Mouse (Mus musculus) CD4-positive, CD25-positive, alpha-beta regulatory T cell, adult 2 months (primary cell): ENCODE measurements around the gene Arhgap23.
A peak's percentile ranks its signal among the peaks of the same experiment; 100 is the strongest.

Experiments used
- DNase-seq: peaks from one replicate; pipeline ENCODE4 v3.0.0-alpha.2; 2012; ENCODE audit warnings: low read depth, low spot score

Gene Arhgap23

DNA sequence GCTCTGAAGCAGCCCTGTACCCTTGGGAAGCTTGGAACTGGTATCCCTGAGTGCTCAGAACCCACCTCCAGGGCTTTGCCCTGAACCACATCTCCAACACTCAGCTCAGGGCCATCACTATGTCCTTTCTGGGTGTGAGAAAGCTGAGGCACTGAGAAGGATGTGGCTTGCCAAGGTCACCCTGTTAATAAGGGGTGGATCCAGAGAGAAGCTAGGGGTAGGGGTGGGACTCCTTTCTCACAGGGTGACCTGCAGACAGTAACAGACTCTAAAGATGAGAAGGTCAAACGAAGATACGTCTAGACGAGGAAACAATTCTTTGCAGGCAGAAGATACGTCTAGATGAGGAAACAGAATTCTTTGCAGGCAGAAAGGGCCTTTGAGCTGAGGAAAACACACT, 87.5 kb downstream of the Arhgap23 start:
- no peak for DNase-seq

DNA sequence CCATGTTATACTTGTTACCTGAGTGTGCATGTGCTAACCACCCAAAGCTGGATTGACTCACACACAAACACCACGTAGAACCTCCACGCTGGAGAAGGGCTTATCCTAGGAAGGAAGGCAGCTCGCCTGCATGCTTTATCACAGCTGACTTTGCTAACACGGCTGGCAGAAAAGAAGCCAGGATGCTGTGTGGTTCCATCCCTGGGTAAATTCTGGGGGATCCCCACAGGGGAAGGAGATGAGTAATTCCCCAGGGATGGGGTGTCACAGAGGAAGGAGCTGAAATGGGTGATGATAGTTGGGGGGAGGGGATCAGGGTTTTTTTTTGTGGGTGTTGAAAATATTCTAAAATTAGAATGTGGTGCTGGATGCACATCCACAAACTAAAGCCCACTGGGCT, 90.5 kb downstream of the Arhgap23 start:
- DNase-seq, result no peak

DNA sequence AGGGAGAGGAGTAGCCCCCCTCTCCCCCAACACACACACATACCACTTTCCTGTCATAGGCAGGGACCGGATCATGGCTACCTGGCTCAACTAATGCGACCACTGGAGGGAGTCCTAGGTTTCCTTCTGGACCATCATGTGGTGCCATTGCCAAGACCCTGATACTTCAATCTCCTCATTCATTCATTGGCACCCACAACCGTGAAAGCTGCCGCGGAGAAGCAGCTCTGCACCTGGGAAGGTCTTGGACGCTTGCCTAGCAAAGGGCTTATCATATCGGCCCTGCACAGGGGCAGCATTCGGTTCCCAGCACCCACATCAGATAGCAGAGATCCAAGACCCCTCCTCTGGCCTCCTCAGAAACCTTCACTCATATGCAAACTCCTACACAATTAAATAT, 91.0 kb downstream of the Arhgap23 start:
- DNase-seq, result no peak

DNA sequence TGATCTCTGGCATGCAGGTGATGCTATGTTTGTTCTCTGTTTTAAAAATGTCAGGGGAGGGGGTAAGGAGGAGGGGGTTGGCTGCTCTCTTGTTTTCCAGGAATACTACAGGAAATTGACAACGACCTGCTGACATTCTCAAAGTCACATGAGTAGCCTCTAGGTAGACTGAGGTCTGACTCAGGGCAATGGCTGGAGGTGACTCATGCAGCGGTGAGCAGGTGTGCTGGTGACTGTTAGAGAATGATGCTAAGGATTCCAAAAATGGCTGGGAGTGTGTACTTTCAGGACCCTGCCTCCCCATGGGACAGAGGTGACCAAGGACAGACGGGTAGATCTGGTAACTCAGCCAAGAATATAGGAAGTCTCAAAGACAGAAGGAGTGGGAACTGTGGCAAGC, 92.9 kb downstream of the Arhgap23 start:
- no peak for DNase-seq

GRCm38 (mm10) chr11:97509058-97509457, 93.7 kb downstream of the Arhgap23 start:
- DNase-seq, result no peak

DNA sequence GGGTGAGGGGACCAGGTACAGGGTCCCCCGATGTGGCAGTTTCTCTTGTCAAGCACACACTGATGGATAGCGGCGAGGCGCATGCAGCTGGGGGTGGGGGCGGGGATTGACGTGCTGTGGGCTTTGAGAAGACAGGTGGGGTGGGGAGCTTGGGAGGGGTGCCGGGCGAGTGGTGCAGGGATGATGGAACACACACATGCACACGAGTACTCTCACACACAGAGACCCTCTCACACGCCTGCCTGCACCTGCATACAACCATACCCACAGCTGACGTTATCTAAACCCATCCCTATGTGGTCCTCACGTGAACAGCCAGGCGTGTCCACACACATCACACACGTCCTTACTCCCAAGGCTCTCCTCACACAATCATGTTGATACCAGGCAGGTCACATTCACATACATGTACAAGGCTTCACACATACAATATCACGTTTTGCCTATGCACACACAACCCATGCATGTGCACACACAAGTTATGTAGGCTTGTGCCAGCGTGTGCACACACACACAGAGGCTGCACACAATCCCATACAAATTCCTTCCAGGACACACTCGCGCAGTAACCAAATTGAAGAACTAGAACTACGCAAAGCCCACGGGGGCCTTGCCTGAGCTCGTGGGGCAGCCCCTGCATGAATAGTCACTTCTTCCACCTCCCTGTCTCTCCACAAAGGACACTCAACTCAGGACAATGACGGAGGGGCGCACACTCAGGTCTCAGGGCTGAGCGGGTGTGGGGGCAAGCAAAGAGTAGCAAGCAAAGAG, 94.6 kb downstream of the Arhgap23 start:
- DNase-seq, result no peak

- peak; percentile 65 for DNase-seq
Measured at GRCm38 (mm10) chr11:97510966-97511660, 95.8 kb downstream of the Arhgap23 start.

DNA sequence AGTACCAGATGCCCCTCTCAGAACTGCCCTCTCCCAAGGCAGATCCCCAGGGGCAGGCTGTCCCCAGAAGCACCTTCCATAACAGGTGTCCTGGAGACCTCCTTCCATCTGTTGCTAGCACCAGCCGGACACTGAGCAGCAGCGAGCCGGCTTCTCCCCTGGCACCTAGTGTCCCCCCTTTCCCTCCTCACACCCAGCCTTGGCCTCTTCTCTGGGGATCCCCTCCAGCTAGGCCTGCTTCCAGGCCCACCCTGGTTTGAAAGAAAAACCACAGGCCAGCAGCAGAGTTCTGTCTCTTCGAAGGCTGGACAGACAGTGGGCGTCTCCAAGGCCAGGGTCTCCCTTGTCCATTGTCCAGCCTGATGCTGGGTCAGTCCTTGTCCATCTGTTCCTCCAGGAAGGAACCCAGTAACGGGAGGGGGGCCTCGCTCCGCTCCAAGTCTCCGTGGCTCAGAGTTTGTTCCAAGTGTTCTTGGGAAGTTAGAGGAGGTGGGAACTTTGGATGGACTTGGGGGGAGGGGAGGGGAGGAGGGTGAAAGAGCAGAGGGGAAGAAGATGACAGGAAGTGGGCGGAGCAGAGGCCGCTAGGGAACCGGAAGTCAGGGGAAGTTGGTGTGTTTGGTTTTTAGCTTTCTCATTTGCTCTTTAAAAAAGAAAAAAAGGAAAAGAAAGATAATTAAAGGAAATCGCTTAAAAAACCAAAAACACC, 96.5 kb downstream of the Arhgap23 start:
- peak; percentile 60 for DNase-seq

DNA sequence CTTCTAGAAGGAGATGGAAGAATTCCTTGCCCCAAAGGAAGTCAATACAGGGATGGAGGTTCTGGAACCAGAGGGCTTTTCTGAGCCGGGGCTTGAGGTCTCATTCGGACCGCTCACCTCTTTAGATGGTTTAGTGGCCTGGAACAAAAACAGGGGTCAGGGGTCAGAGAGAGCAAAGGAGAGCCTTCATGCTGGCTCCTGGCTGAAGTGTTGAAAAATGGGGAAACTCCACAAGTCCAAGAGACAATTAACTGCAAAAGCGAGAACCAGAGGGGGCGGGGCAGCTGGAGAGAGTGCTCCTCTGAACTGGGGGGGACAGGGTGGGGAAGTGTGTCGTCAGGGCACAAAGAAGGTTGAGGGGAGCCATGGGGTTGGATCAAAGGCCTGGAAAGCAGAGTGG, 97.2 kb downstream of the Arhgap23 start:
- no peak for DNase-seq

- DNase-seq, result no peak
Measured at GRCm38 (mm10) chr11:97513066-97513465, 97.7 kb downstream of the Arhgap23 start.

GRCm38 (mm10) chr11:97520541-97520940, 105.2 kb downstream of the Arhgap23 start:
- DNase-seq, result no peak

GRCm38 (mm10) chr11:97521741-97522474, 106.6 kb downstream of the Arhgap23 start:
- DNase-seq, result no peak

GRCm38 (mm10) chr11:97523107-97523506, 107.8 kb downstream of the Arhgap23 start:
- DNase-seq, result no peak

DNA sequence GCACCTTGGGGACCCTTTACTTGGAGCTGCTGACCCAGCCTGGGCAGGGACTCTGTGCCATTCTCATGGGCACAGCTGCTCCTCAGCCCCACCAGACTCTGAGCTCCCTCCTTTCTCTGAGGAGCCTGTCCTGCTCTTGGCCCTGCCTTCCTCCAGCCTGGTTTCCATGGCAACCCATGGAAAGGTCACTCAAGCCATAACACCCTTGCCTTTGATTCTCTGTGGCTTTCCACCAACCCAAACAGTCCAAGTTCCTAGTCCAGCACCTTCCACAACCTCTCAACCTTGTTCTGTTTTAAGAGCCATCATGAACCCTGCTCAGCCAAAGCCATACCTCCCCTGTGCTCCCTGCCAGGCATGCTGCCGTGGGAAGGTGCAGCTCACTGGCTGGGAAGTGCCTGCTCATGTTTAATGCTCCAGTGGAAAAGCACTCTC, 108.5 kb downstream of the Arhgap23 start:
- no peak for DNase-seq

DNA sequence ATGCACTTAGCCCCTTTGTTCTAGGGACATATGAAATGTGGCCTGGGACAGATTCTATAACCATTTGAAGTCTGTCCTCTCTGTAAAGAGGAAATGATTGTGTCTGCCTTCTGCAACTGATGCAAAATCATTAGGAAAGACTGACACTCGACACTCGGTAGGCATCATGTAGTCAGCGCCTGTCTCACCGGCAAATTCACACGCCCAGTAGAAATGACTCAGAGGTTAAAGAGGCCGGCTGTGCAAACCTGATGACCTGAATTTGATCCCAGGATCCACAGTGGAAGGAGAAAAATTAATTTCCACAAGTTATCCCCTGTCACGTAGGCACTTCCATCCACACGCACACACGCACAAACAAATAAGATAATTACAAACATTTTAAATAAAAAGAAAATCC, 109.0 kb downstream of the Arhgap23 start:
- DNase-seq, result no peak

- no peak for DNase-seq
Measured at GRCm38 (mm10) chr11:97525313-97525712, 110.0 kb downstream of the Arhgap23 start.

- no peak for DNase-seq
Measured at GRCm38 (mm10) chr11:97528282-97528808, 113.0 kb downstream of the Arhgap23 start.

DNA sequence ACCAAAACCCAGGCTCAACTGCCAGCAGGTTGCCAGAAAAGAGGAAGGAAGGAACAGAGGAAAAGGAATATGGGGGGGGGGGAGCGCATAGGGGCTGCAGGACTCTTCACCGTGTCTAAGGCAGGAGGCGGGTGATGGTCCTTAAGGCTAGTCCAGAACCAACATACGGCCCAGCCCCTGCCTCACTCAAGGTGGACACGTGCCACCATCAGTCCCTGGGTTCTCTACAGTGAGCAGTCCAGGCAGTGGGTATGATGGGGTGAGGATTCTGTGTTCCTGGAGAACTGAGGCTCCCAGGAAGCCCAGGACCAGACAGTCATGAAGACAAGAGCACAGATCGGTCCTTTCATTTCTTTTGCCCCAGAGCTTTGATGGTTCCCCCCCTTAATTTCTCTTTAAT, 114.7 kb downstream of the Arhgap23 start:
- no peak for DNase-seq

DNA sequence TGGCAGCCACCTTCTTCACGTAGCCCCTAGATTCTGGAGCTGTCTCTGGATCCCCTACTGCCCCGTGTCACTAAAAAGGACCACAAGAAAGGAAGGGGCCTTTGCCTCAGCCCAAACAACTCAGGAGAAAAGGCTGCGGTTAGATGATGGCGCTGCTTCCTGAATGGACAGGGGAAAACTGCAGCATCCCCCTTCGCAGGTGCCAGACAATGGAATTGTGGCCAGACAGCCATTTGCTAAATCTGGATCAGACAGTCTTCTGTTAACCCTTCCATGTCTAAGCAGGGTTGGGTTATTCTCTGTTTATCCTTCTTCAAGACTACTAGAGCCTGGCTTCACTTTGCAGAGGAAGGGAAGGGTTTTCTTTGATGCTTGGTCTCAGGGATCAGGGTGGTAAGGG, 115.6 kb downstream of the Arhgap23 start:
- DNase-seq, result no peak

- peak; percentile 96 for DNase-seq
Measured at GRCm38 (mm10) chr11:97531381-97532260, 116.3 kb downstream of the Arhgap23 start.

DNA sequence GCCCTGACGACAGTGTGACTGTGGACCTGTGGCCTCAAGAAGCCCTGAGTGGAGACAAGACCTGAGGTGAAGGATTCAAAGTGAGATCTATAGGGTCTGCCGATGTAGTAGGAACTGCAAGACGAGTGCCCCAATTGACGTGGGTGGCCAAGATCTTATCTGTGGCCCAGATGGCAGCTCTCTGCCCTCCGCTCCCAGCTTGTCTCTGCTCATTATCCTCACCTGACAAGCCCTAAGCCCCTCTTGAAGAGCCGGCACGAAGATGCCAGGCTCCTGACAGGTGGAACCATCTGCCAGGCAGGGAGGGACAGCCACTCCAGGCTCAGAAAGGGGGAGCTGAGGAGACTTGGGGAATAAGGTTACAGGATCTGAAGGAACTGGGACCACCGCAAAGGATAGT, 117.0 kb downstream of the Arhgap23 start:
- peak; percentile 68 for DNase-seq
